Mouse (Mus musculus) cortical plate, adult 2 months (tissue): ENCODE results near the gene CT030661.1.

Experiments used
- CTCF ChIP-seq: fragments of 200-500 bp; IDR thresholded peaks from 2 replicates; pipeline ENCODE4 v1.5.1; 2011; ENCODE audit warnings: mild to moderate bottlenecking, control low read depth, low read length; ENCODE audit not compliant: insufficient read depth; ENCODE audit errors: extremely low read depth
- POLR2A ChIP-seq: fragments of 200-500 bp; IDR thresholded peaks from 2 replicates; pipeline ENCODE4 v1.6.1; 2011; ENCODE audit warnings: mild to moderate bottlenecking, low read length, control low read depth; ENCODE audit not compliant: insufficient read depth; ENCODE audit errors: extremely low read depth

DNA sequence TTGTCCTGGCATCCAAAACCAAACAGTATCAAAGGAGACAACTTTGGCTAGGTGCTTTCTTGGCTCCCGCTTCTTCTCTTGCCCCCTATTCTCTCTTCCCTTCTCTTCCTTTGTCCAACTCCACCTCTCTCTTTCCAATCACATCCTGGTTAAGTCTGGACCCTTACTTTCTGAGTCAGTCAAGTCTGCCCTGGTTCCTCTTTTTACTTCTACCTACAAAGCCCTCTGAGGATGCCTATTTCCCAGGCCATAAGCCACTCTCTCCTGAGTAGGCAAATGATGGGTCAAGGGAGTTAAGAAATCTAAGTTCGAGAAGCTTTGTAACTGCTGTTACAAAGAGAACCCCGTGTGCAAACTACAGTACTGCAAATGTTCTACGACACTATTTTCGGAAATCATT, 45.9 kb upstream of the CT030661.1 start:
- TF ChIP-seq CTCF (no peak), POLR2A (no peak)
